Mouse (Mus musculus) gastrocnemius, adult 8-10 months (tissue): ENCODE data around the gene Gas8. TPM values are rescaled to one million over a fixed set of nuclear protein-coding genes. Genes with fewer than 3 reads are reported as not detected.
A peak's percentile ranks its signal among the peaks of the same experiment; 100 is the strongest.
"Not testable (repeated sequence)": the region's sequence is repeated elsewhere in the genome, so short reads cannot be mapped to it uniquely, and the experiment has no call there.

ENCODE experiments used
- DNase-seq, 2 experiments: peaks; one replicate each; pipeline ENCODE4 v3.0.0; 2022; ENCODE audit warnings: low spot score in 2 of 2
- total RNA-seq, 4 experiments: library from RNA; stranded (reverse); gene quantifications; 2 replicates each; pipeline ENCODE4 v1.2.4; 2022

Gas8 gene
- total RNA-seq, 4 experiments from 2014 or later: 2.3 to 5.4 (median 3.3) TPM

GRCm38 (mm10) chr8:123514781-123515539 lies 3.7 kb upstream of the Gas8 start, which contains the start of gene Dbndd1:
Dbndd1 (minus strand) TSS chr8:123515463.
- DNase-seq: peak in 1 of 2 experiments; percentile 15

- DNase-seq: no peak
These were observed 3.1 kb upstream of the Gas8 start for GRCm38 (mm10) chr8:123515540-123515897.

- DNase-seq: no peak
These were observed 2.0 kb upstream of the Gas8 start for GRCm38 (mm10) chr8:123516596-123516995.

- DNase-seq: no peak
These were observed 462 bp upstream of the Gas8 start for GRCm38 (mm10) chr8:123518172-123518571.

GRCm38 (mm10) chr8:123520048-123520447 lies 1.4 kb downstream of the Gas8 start:
- DNase-seq: not testable (repeated sequence)

GRCm38 (mm10) chr8:123527720-123528489 lies 9.3 kb downstream of the Gas8 start:
- DNase-seq: no peak

GRCm38 (mm10) chr8:123536242-123536989 lies 17.8 kb downstream of the Gas8 start:
- no peak for DNase-seq

GRCm38 (mm10) chr8:123536990-123537380 lies 18.4 kb downstream of the Gas8 start:
- DNase-seq: no peak

- peak; percentile 33 to 45 for DNase-seq
These were observed 19.0 kb downstream of the Gas8 start for GRCm38 (mm10) chr8:123537641-123538040.

GRCm38 (mm10) chr8:123564221-123564620 lies 45.6 kb downstream of the Gas8 start:
- not testable (repeated sequence) for DNase-seq

GRCm38 (mm10) chr8:123575386-123575785 lies 56.8 kb downstream of the Gas8 start:
- not testable (repeated sequence) for DNase-seq

Other genes with a start within 250 kb of the Gas8 start
- not detected for gene Fanca, start 200.3 kb upstream of the Gas8 start, total RNA-seq
- gene Spire2, start 186.1 kb upstream of the Gas8 start, total RNA-seq: under 1 TPM in 3 of 4 experiments, not detected in 1; 0.16 to 0.22 (median 0.20) TPM
- gene Tcf25, start 145.1 kb upstream of the Gas8 start, total RNA-seq: 100 to 1,000 TPM; 125 to 155 (median 141) TPM
- under 1 TPM in 1 of 4 experiments, not detected in 3; 0.08 TPM for gene Mc1r, start 111.7 kb upstream of the Gas8 start, total RNA-seq
- gene Tubb3, start 107.4 kb upstream of the Gas8 start, total RNA-seq: under 1 TPM in 2 of 4 experiments, not detected in 2; 0.17 to 0.24 TPM
- gene Def8, start 95.3 kb upstream of the Gas8 start, total RNA-seq: 10 to 100 TPM; 36.9 to 47.1 (median 38.2) TPM
- 10 to 100 TPM; 45.0 to 48.8 (median 47.8) TPM for gene Afg3l1, start 40.9 kb upstream of the Gas8 start, total RNA-seq
- gene Dbndd1, start 3.4 kb upstream of the Gas8 start, total RNA-seq: not detected
- gene Rhou, start 135.1 kb downstream of the Gas8 start, total RNA-seq: 10 to 100 TPM; 17.9 to 29.8 (median 26.8) TPM